Mouse (Mus musculus): ENCODE measurements around the gene Ttll7.

- no peak for TF ChIP-seq POLR2A (IDR thresholded peaks at IDR 0.05; ENCODE audit: extremely low read depth, insufficient read depth, low read length)
- no peak for TF ChIP-seq CTCF (IDR thresholded peaks at IDR 0.05; ENCODE audit: extremely low read depth, insufficient read depth, low read length)
These were observed 23.8 kb downstream of the Ttll7 start for GRCm38 (mm10) chr3:146875929-146876328.
